Mouse (Mus musculus) kidney, embryonic 15.5 days (tissue): Measurements from ENCODE around the gene Dnajc8. TPM values are rescaled to one million over a fixed set of nuclear protein-coding genes. Genes with fewer than 3 reads are reported as not detected.

ENCODE experiments used
- ATAC-seq: fragments of 200-750 bp; cut with Nextera tagmentation; replicated peaks from 2 replicates; pipeline ENCODE4 v1.8.0; 2017; ENCODE audit warnings: moderate TSS enrichment; ENCODE audit not compliant: low FRiP score
- H3K27ac ChIP-seq: fragments of 300-500 bp; sonication (generic); 2 replicates; pipeline ENCODE4 v1.5.1; 2015; ENCODE audit warnings: mild to moderate bottlenecking, inconsistent platforms
- H3K27me3 ChIP-seq: fragments of 300-500 bp; sonication (generic); 2 replicates; pipeline ENCODE4 v1.6.1; 2015; ENCODE audit warnings: inconsistent platforms
- H3K36me3 ChIP-seq: fragments of 300-500 bp; sonication (generic); 2 replicates; pipeline ENCODE4 v1.6.1; 2015; ENCODE audit warnings: inconsistent platforms
- H3K4me1 ChIP-seq: fragments of 300-500 bp; sonication (generic); 2 replicates; pipeline ENCODE4 v1.6.1; 2015; ENCODE audit warnings: inconsistent platforms
- H3K4me2 ChIP-seq: fragments of 300-500 bp; sonication (generic); 2 replicates; pipeline ENCODE4 v1.6.1; 2015; ENCODE audit warnings: moderate library complexity, mild to moderate bottlenecking, inconsistent platforms
- H3K4me3 ChIP-seq: fragments of 300-500 bp; sonication (generic); replicated peaks from 2 replicates; pipeline ENCODE4 v1.5.1; 2015; ENCODE audit warnings: mild to moderate bottlenecking, inconsistent platforms
- H3K9ac ChIP-seq: fragments of 300-500 bp; sonication (generic); 2 replicates; pipeline ENCODE4 v1.6.1; 2015; ENCODE audit warnings: mild to moderate bottlenecking, inconsistent platforms
- H3K9me3 ChIP-seq: fragments of 300-500 bp; sonication (generic); replicated peaks from 2 replicates; pipeline ENCODE4 v1.6.1; 2016; ENCODE audit warnings: inconsistent platforms
- WGBS: fragments of 180-500 bp; shearing (Covaris S2); methylation state at CpG from one replicate; pipeline ENCODE4 v1.1.7; 2015; ENCODE audit warnings: mixed read lengths; 5-methylcytosine and 5-hydroxymethylcytosine counted together
- polyA plus RNA-seq: library from polyadenylated mRNA; unstranded; fragments of >200 nt; fragmentation: Nextera tagmentation; extraction: Ambion mirVana; gene quantifications from 2 replicates; pipeline ENCODE4 v1.2.1, GENCODE M21; 2015

The Dnajc8 gene
- polyA plus RNA-seq, 1 experiment from 2014 or later, result 167 TPM

GRCm38 (mm10) chr4:132519188-132519587 lies 16.2 kb upstream of the Dnajc8 start:
- H3K27ac ChIP-seq, result no peak overlapping the region
- H3K36me3 ChIP-seq, result no peaks in the 10 kb centered on the region
- no peak overlapping the region for H3K9ac ChIP-seq
- peaks cover 13% of the 10 kb centered on the region for H3K4me1 ChIP-seq
- no peak overlapping the region for H3K4me3 ChIP-seq
- H3K9me3 ChIP-seq, result no peaks in the 10 kb centered on the region
- H3K27me3 ChIP-seq, result no peaks in the 10 kb centered on the region
- no peak overlapping the region for H3K4me2 ChIP-seq
- 86% methylated on average over 3 of the region's 3 CpGs for WGBS
- ATAC-seq, result no peak

- ATAC-seq, result no peak
- Histone ChIP-seq H3K4me3 (no peak overlapping the region), H3K9ac (no peak overlapping the region), H3K27me3 (no peaks in the 10 kb centered on the region), H3K9me3 (no peaks in the 10 kb centered on the region), H3K4me1 (peaks cover 10% of the 10 kb centered on the region), H3K27ac (peak overlapping the region; percentile 45; the same call in 1 of the 2 replicates), H3K36me3 (peaks cover 4% of the 10 kb centered on the region), H3K4me2 (no peak overlapping the region)
- WGBS, result 23% methylated on average over 11 of the region's 11 CpGs
Observed at GRCm38 (mm10) chr4:132524321-132524741, 11.0 kb upstream of the Dnajc8 start.

GRCm38 (mm10) chr4:132524808-132525207 lies 10.5 kb upstream of the Dnajc8 start:
- no peak overlapping the region for H3K9ac ChIP-seq
- no peak overlapping the region for H3K4me3 ChIP-seq
- peaks cover 9% of the 10 kb centered on the region for H3K36me3 ChIP-seq
- H3K4me1 ChIP-seq, result peaks cover 10% of the 10 kb centered on the region
- no peaks in the 10 kb centered on the region for H3K27me3 ChIP-seq
- no peak for ATAC-seq
- no peak overlapping the region for H3K4me2 ChIP-seq
- H3K27ac ChIP-seq, result peak overlapping the region; percentile 45; the same call in 1 of the 2 replicates
- 45% methylated on average over 6 of the region's 6 CpGs for WGBS
- no peaks in the 10 kb centered on the region for H3K9me3 ChIP-seq

- Histone ChIP-seq H3K36me3 (peaks cover 27% of the 10 kb centered on the region), H3K9me3 (no peaks in the 10 kb centered on the region), H3K27me3 (no peaks in the 10 kb centered on the region), H3K9ac (no peak overlapping the region), H3K4me2 (no peak overlapping the region), H3K27ac (no peak overlapping the region), H3K4me1 (peaks cover 14% of the 10 kb centered on the region), H3K4me3 (no peak overlapping the region)
- WGBS, result 66% methylated on average over 2 of the region's 2 CpGs
- ATAC-seq, result no peak
Observed at GRCm38 (mm10) chr4:132526678-132527077, 8.7 kb upstream of the Dnajc8 start.

GRCm38 (mm10) chr4:132527917-132528522 lies 7.3 kb upstream of the Dnajc8 start:
- H3K9ac ChIP-seq, result no peak overlapping the region
- ATAC-seq, result no peak
- H3K9me3 ChIP-seq, result no peaks in the 10 kb centered on the region
- H3K27ac ChIP-seq, result no peak overlapping the region
- H3K36me3 ChIP-seq, result peaks cover 30% of the 10 kb centered on the region
- no peaks in the 10 kb centered on the region for H3K27me3 ChIP-seq
- no peak overlapping the region for H3K4me3 ChIP-seq
- no peak overlapping the region for H3K4me2 ChIP-seq
- 91% methylated on average over 8 of the region's 8 CpGs for WGBS
- H3K4me1 ChIP-seq, result peaks cover 24% of the 10 kb centered on the region

- Histone ChIP-seq H3K27me3 (no peaks in the 10 kb centered on the region), H3K36me3 (peaks cover 30% of the 10 kb centered on the region), H3K27ac (0 out of 2 replicates have a peak overlapping the region, but pooled peaks have one; percentile 28), H3K4me1 (peaks cover 29% of the 10 kb centered on the region), H3K4me3 (no peak overlapping the region), H3K9me3 (no peaks in the 10 kb centered on the region), H3K9ac (no peak overlapping the region), H3K4me2 (no peak overlapping the region)
- no peak for ATAC-seq
- 62% methylated on average over 4 of the region's 4 CpGs for WGBS
Observed at GRCm38 (mm10) chr4:132529344-132529743, 6.0 kb upstream of the Dnajc8 start.

GRCm38 (mm10) chr4:132530033-132530804 lies 5.1 kb upstream of the Dnajc8 start:
- H3K27me3 ChIP-seq, result no peaks in the 10 kb centered on the region
- no peak overlapping the region for H3K9ac ChIP-seq
- no peak overlapping the region for H3K27ac ChIP-seq
- ATAC-seq, result no peak
- no peak overlapping the region for H3K4me3 ChIP-seq
- peaks cover 28% of the 10 kb centered on the region for H3K4me1 ChIP-seq
- H3K4me2 ChIP-seq, result no peak overlapping the region
- WGBS, result 91% methylated on average over 20 of the region's 20 CpGs
- peaks cover 30% of the 10 kb centered on the region for H3K36me3 ChIP-seq
- H3K9me3 ChIP-seq, result no peaks in the 10 kb centered on the region

- 9% methylated on average over 5 of the region's 5 CpGs for WGBS
- Histone ChIP-seq H3K27me3 (no peaks in the 10 kb centered on the region), H3K4me2 (peak overlapping the region; percentile 85), H3K27ac (peak overlapping the region; percentile 96), H3K36me3 (peaks cover 36% of the 10 kb centered on the region), H3K9me3 (no peaks in the 10 kb centered on the region), H3K9ac (peak overlapping the region; percentile 86), H3K4me3 (peak overlapping the region; percentile 68), H3K4me1 (peaks cover 42% of the 10 kb centered on the region)
- ATAC-seq, result peak; percentile 37; the same call in 1 of the 2 replicates
Observed at GRCm38 (mm10) chr4:132532496-132532895, 2.9 kb upstream of the Dnajc8 start.

- peak within 1 kb of the TSS; percentile 85 for H3K4me2 ChIP-seq
- H3K9ac ChIP-seq, result peak within 1 kb of the TSS; percentile 86
- H3K4me3 ChIP-seq, result peak within 1 kb of the TSS; percentile 68
- WGBS, result under 1% methylated on average over 63 of the region's 63 CpGs
- peaks cover 43% of the 10 kb centered on the region for H3K36me3 ChIP-seq
- H3K27ac ChIP-seq, result peak within 1 kb of the TSS; percentile 96
- H3K4me1 ChIP-seq, result peaks cover 45% of the 10 kb centered on the region
- H3K9me3 ChIP-seq, result no peaks in the 10 kb centered on the region
- ATAC-seq, result peak; percentile 86
- H3K27me3 ChIP-seq, result no peaks in the 10 kb centered on the region
Observed at GRCm38 (mm10) chr4:132532981-132533916, 2.1 kb upstream of the Dnajc8 start, which contains the start of gene Atpif1. TSS of gene Atpif1 (minus strand) at chr4:132533659.

GRCm38 (mm10) chr4:132539481-132539880 lies 4.1 kb downstream of the Dnajc8 start:
- Histone ChIP-seq H3K4me1 (peaks cover 23% of the 10 kb centered on the region), H3K9me3 (no peaks in the 10 kb centered on the region), H3K4me2 (no peak overlapping the region), H3K27ac (no peak overlapping the region), H3K27me3 (no peaks in the 10 kb centered on the region), H3K9ac (no peak overlapping the region), H3K36me3 (peaks cover 73% of the 10 kb centered on the region), H3K4me3 (no peak overlapping the region)
- WGBS, result 94% methylated on average over 5 of the region's 5 CpGs
- ATAC-seq, result no peak

- H3K4me1 ChIP-seq, result peaks cover 13% of the 10 kb centered on the region
- 82% methylated on average over 4 of the region's 4 CpGs for WGBS
Observed at GRCm38 (mm10) chr4:132541413-132541812, 6.1 kb downstream of the Dnajc8 start.

More at GRCm38 (mm10) chr4:132541413-132541812, 6.1 kb downstream of the Dnajc8 start:
- Histone ChIP-seq H3K36me3 (peaks cover 91% of the 10 kb centered on the region), H3K27ac (no peak overlapping the region), H3K4me2 (no peak overlapping the region), H3K9me3 (no peaks in the 10 kb centered on the region), H3K4me3 (no peak overlapping the region), H3K27me3 (no peaks in the 10 kb centered on the region), H3K9ac (no peak overlapping the region)
- ATAC-seq, result no peak
